Mouse (Mus musculus): Measurements from ENCODE around the gene Fmnl1. TPM values are rescaled to one million over a fixed set of nuclear protein-coding genes. Genes with fewer than 3 reads are reported as not detected.

Gene Fmnl1
- polyA plus RNA-seq (2012; fragmentation: generic; extraction: Trizol), result 15.6 TPM

- no peaks in the 10 kb centered on the region for H3K79me2 ChIP-seq (ENCODE audit: control insufficient read depth, insufficient read depth)
- peak within 1 kb of the TSS; percentile 4 for H3ac ChIP-seq (ENCODE audit: control insufficient read depth, insufficient read length)
- H3K4me2 ChIP-seq (ENCODE audit: low read depth), result peak within 1 kb of the TSS; percentile 52
- no peaks in the 10 kb centered on the region for H3K36me3 ChIP-seq (ENCODE audit: control insufficient read depth, insufficient read depth)
- peaks cover 7% of the 10 kb centered on the region for H3K27me3 ChIP-seq (ENCODE audit: control insufficient read depth, insufficient read depth, insufficient read length)
- no peak for TF ChIP-seq MYOG (IDR thresholded peaks at IDR 0.05; ENCODE audit: control insufficient read depth in 1 of 3, insufficient read depth in 1 of 3, insufficient read length in 2 of 3, low read depth in 2 of 3)
- TF ChIP-seq MYOD1 (IDR thresholded peaks at IDR 0.05; ENCODE audit: control insufficient read depth in 1 of 3, insufficient read length in 2 of 3, low read depth in 2 of 3), result peak in 1 of 3 experiments; percentile 39
- peak within 1 kb of the TSS; percentile 12 for H3K4me3 ChIP-seq
Observed at GRCm38 (mm10) chr11:103170494-103171285, at the start of gene Fmnl1. Gene Fmnl1, plus strand, starts transcription at chr11:103171107.

GRCm38 (mm10) chr11:103131701-103132575 is 39.0 kb upstream of the Fmnl1 start, which contains the start of gene Hexim2:
Gene Hexim2, plus strand, starts transcription at chr11:103132429.
- no peaks in the 10 kb centered on the region for H3K36me3 ChIP-seq (ENCODE audit: control insufficient read depth, insufficient read depth)
- H3K4me3 ChIP-seq, result peak within 1 kb of the TSS; percentile 81
- H3K4me2 ChIP-seq (ENCODE audit: low read depth), result peak within 1 kb of the TSS; percentile 86
- TF ChIP-seq SRF (IDR thresholded peaks at IDR 0.05; ENCODE audit: control insufficient read depth, insufficient read length, low read depth) (no peak), POLR2A (IDR thresholded peaks at IDR 0.05; ENCODE audit: insufficient read length, low read depth) (peak; percentile 66), POLR2AphosphoS2 (IDR thresholded peaks at IDR 0.05; ENCODE audit: insufficient read length, low read depth) (peak; percentile 69)
- H3K79me2 ChIP-seq (ENCODE audit: control insufficient read depth, insufficient read depth), result peaks cover 24% of the 10 kb centered on the region
- peak within 1 kb of the TSS; percentile 96 for H3ac ChIP-seq (ENCODE audit: control insufficient read depth, insufficient read length)
- H3K27me3 ChIP-seq (ENCODE audit: control insufficient read depth, insufficient read depth, insufficient read length), result no peaks in the 10 kb centered on the region

GRCm38 (mm10) chr11:103132576-103133455 is 38.1 kb upstream of the Fmnl1 start:
- peak overlapping the region; percentile 81 for H3K4me3 ChIP-seq
- no peaks in the 10 kb centered on the region for H3K27me3 ChIP-seq (ENCODE audit: control insufficient read depth, insufficient read depth, insufficient read length)
- peak overlapping the region; percentile 86 for H3K4me2 ChIP-seq (ENCODE audit: low read depth)

GRCm38 (mm10) chr11:103133456-103134185 is 37.3 kb upstream of the Fmnl1 start:
- H3K79me2 ChIP-seq (ENCODE audit: control insufficient read depth, insufficient read depth), result peaks cover 24% of the 10 kb centered on the region
- no peak overlapping the region for H3ac ChIP-seq (ENCODE audit: control insufficient read depth, insufficient read length)
- H3K27me3 ChIP-seq (ENCODE audit: control insufficient read depth, insufficient read depth, insufficient read length), result no peaks in the 10 kb centered on the region
- peak overlapping the region; percentile 86 for H3K4me2 ChIP-seq (ENCODE audit: low read depth)
- H3K36me3 ChIP-seq (ENCODE audit: control insufficient read depth, insufficient read depth), result no peaks in the 10 kb centered on the region
- peak; percentile 16 for TF ChIP-seq POLR2AphosphoS2 (IDR thresholded peaks at IDR 0.05; ENCODE audit: insufficient read length, low read depth)
- TF ChIP-seq MYOD1 (IDR thresholded peaks at IDR 0.05; ENCODE audit: control insufficient read depth in 1 of 3, insufficient read length in 2 of 3, low read depth in 2 of 3), result no peak
- TF ChIP-seq REST (IDR thresholded peaks at IDR 0.05; ENCODE audit: insufficient read depth, insufficient read length), result no peak
- peak overlapping the region; percentile 81 for H3K4me3 ChIP-seq

More at GRCm38 (mm10) chr11:103132576-103133455, 38.1 kb upstream of the Fmnl1 start:
- H3K79me2 ChIP-seq (ENCODE audit: control insufficient read depth, insufficient read depth), result peaks cover 24% of the 10 kb centered on the region
- peak overlapping the region; percentile 96 for H3ac ChIP-seq (ENCODE audit: control insufficient read depth, insufficient read length)
- TF ChIP-seq TCF3 (IDR thresholded peaks at IDR 0.05; ENCODE audit: insufficient read length, low read depth), result no peak
- no peak for TF ChIP-seq MYOD1 (IDR thresholded peaks at IDR 0.05; ENCODE audit: control insufficient read depth in 1 of 3, insufficient read length in 2 of 3, low read depth in 2 of 3)
- TF ChIP-seq MYOG (IDR thresholded peaks at IDR 0.05; ENCODE audit: control insufficient read depth in 1 of 3, insufficient read depth in 1 of 3, insufficient read length in 2 of 3, low read depth in 2 of 3), result no peak
- no peak for TF ChIP-seq SRF (IDR thresholded peaks at IDR 0.05; ENCODE audit: control insufficient read depth, insufficient read length, low read depth)
- TF ChIP-seq USF1 (IDR thresholded peaks at IDR 0.05; ENCODE audit: low read depth), result no peak
- TF ChIP-seq TCF12 (IDR thresholded peaks at IDR 0.05; ENCODE audit: insufficient read depth, poor library complexity, severe bottlenecking), result no peak
- TF ChIP-seq CEBPB (IDR thresholded peaks at IDR 0.05; ENCODE audit: insufficient read depth, poor library complexity, severe bottlenecking), result no peak
- peak; percentile 87 for TF ChIP-seq E2F4 (IDR thresholded peaks at IDR 0.05; ENCODE audit: insufficient read depth)
- TF ChIP-seq POLR2AphosphoS2 (IDR thresholded peaks at IDR 0.05; ENCODE audit: insufficient read length, low read depth), result peak; percentile 83
- TF ChIP-seq POLR2A (IDR thresholded peaks at IDR 0.05; ENCODE audit: insufficient read length, low read depth), result peak; percentile 84
- TF ChIP-seq MAX (IDR thresholded peaks at IDR 0.05; ENCODE audit: low read depth), result no peak
- no peak for TF ChIP-seq REST (IDR thresholded peaks at IDR 0.05; ENCODE audit: insufficient read depth, insufficient read length)
- no peaks in the 10 kb centered on the region for H3K36me3 ChIP-seq (ENCODE audit: control insufficient read depth, insufficient read depth)

All from myocyte (in vitro differentiated cells).